Comparison of ENCODE assay signal across 19 mouse cellular contexts in genomic region chr10:21741976-21742745, GRCm38 (mm10).
DNase-seq lines count a peak whose midpoint lies in the region; ATAC-seq and TF ChIP-seq lines count a peak whose summit lies in the region.
"Had no signal": no experiment of that assay in that cellular context is flagged by ENCODE, and none has a peak within 500 bp of the region (broad histone marks: within the 10 kb centered on the region; RNA-seq: fewer than 3 reads in every experiment).

No protein-coding gene starts in this region.

- WGBS in heart, embryonic 10.5 days, result 82% methylated on average over 23 of the region's 23 CpGs
- WGBS in limb, embryonic 10.5 days, result 91% methylated on average over 23 of the region's 23 CpGs
- WGBS in intestine, embryonic 15.5 days, result 91% methylated on average over 23 of the region's 23 CpGs

- no peaks in the 10 kb centered on the region for H3K9me3 ChIP-seq in heart, embryonic 10.5 days
- H3K9me3 ChIP-seq in limb, embryonic 10.5 days (replicated peaks), result no peaks in the 10 kb centered on the region
- no peaks in the 10 kb centered on the region for H3K9me3 ChIP-seq in intestine, embryonic 15.5 days
- H3K9me3 ChIP-seq: heart, embryonic 15.5 days had no signal

- no peak overlapping the region for H3K4me2 ChIP-seq in intestine, embryonic 15.5 days (replicated peaks)
- H3K4me2 ChIP-seq: heart, embryonic 15.5 days had no signal

- no peaks in the 10 kb centered on the region for H3K36me3 ChIP-seq in heart, embryonic 10.5 days
- H3K36me3 ChIP-seq in limb, embryonic 10.5 days, result no peaks in the 10 kb centered on the region
- H3K36me3 ChIP-seq in intestine, embryonic 15.5 days, result no peaks in the 10 kb centered on the region
- H3K36me3 ChIP-seq: heart, embryonic 15.5 days had no signal

- peak; percentile 43 for DNase-seq in heart, embryonic 10.5 days (ENCODE audit: low spot score)
- DNase-seq in heart, postnatal 36 days, result no peak
- DNase-seq in A20 (ENCODE audit: low read depth, low spot score), result peak; percentile 24
- DNase-seq in brain, embryonic 14.5 days (ENCODE audit: low read depth), result peak; percentile 58
- no peak for DNase-seq in limb, embryonic 10.5 days (ENCODE audit: low spot score)
- no peak for DNase-seq in adrenal gland, adult 8-10 months
- no peak for DNase-seq in c-Kit-positive CD71-positive TER-119-positive erythroid progenitor cells, embryonic 14.5 days (ENCODE audit: low spot score)
- DNase-seq: adrenal gland, adult 2 months; cerebellum, adult 11-12 months; cerebellum, postnatal 36 days; kidney, postnatal 10 days; layer of hippocampus, postnatal 36 days; liver had no signal

- intact Hi-C loops in heart, postnatal 36 days (cut with DNase I), result no loop called here

- H3K9ac ChIP-seq in intestine, embryonic 15.5 days, result no peak overlapping the region
- H3K9ac ChIP-seq: heart, embryonic 15.5 days had no signal

- no peak for ATAC-seq in intestine, embryonic 15.5 days
- ATAC-seq: hindbrain, embryonic 16.5 days; lung, postnatal 0 days had no signal

- no peaks in the 10 kb centered on the region for H3K27me3 ChIP-seq in heart, embryonic 10.5 days (ENCODE audit: insufficient read depth, poor library complexity, severe bottlenecking)
- no peaks in the 10 kb centered on the region for H3K27me3 ChIP-seq in limb, embryonic 10.5 days (ENCODE audit: low read depth, poor library complexity, severe bottlenecking)
- H3K27me3 ChIP-seq in intestine, embryonic 15.5 days (replicated peaks), result no peaks in the 10 kb centered on the region
- H3K27me3 ChIP-seq: CH12.LX; heart, embryonic 15.5 days had no signal

- no peak overlapping the region for H3K4me3 ChIP-seq in heart, embryonic 10.5 days
- H3K4me3 ChIP-seq in limb, embryonic 10.5 days, result no peak overlapping the region
- no peak overlapping the region for H3K4me3 ChIP-seq in intestine, embryonic 15.5 days (replicated peaks)
- H3K4me3 ChIP-seq: heart, embryonic 15.5 days; layer of hippocampus, adult 2 months had no signal

- H3K4me1 ChIP-seq in heart, embryonic 10.5 days, result peaks cover 6% of the 10 kb centered on the region; the same call in 1 of the 2 replicates
- H3K4me1 ChIP-seq in limb, embryonic 10.5 days, result peaks cover 39% of the 10 kb centered on the region
- no peaks in the 10 kb centered on the region for H3K4me1 ChIP-seq in intestine, embryonic 15.5 days (replicated peaks)
- H3K4me1 ChIP-seq: heart, embryonic 15.5 days had no signal

- no peak for TF ChIP-seq POLR2A in brain, embryonic 14.5 days (IDR thresholded peaks at IDR 0.05; ENCODE audit: borderline replicate concordance, extremely low read depth, insufficient read depth, insufficient read length, poor library complexity, severe bottlenecking)

- no peak for TF ChIP-seq CTCF in brain, embryonic 14.5 days (IDR thresholded peaks at IDR 0.05; ENCODE audit: borderline replicate concordance, extremely low read depth, insufficient read depth, insufficient read length)

- H3K27ac ChIP-seq in heart, embryonic 10.5 days, result no peak overlapping the region
- H3K27ac ChIP-seq in limb, embryonic 10.5 days, result peak overlapping the region; percentile 34; the same call in 1 of the 2 replicates
- no peak overlapping the region for H3K27ac ChIP-seq in intestine, embryonic 15.5 days
- H3K27ac ChIP-seq: heart, embryonic 15.5 days; layer of hippocampus, adult 2 months had no signal

Comparison
In these comparisons a context has a peak if more than half of its experiments do, and no peak if none do; other contexts are left out.
1. DNase-seq: peak in heart, embryonic 10.5 days (single experiment), A20 (single experiment) and brain, embryonic 14.5 days (single experiment); none in heart, postnatal 36 days (0 of 2), limb, embryonic 10.5 days (single experiment), adrenal gland, adult 8-10 months (single experiment) and c-Kit-positive CD71-positive TER-119-positive erythroid progenitor cells, embryonic 14.5 days (single experiment).